Mouse (Mus musculus) heart, postnatal 0 days (tissue): ENCODE measurements around the gene Nup43.

ENCODE experiments used
- CTCF ChIP-seq: IDR thresholded peaks from 2 replicates; pipeline ENCODE4 v1.5.1; 2016; ENCODE audit warnings: antibody characterized with exemption, control low read depth, low read depth
- EP300 ChIP-seq: IDR thresholded peaks from 2 replicates; pipeline ENCODE4 v1.6.1; 2016; ENCODE audit warnings: antibody characterized with exemption, low read depth

GRCm38 (mm10) chr10:7673673-7674072 lies 6.4 kb downstream of the Nup43 start:
- TF ChIP-seq EP300, result no peak
- peak; percentile 55 for TF ChIP-seq CTCF
